Mouse (Mus musculus): ENCODE measurements at regions not wholly inside any gene's neighbourhood (a gene's known extent, or its start where the extent isn't known, plus 50 kb on each side); places are given as distances from the start of the nearest gene placed in this dataset.

DNA sequence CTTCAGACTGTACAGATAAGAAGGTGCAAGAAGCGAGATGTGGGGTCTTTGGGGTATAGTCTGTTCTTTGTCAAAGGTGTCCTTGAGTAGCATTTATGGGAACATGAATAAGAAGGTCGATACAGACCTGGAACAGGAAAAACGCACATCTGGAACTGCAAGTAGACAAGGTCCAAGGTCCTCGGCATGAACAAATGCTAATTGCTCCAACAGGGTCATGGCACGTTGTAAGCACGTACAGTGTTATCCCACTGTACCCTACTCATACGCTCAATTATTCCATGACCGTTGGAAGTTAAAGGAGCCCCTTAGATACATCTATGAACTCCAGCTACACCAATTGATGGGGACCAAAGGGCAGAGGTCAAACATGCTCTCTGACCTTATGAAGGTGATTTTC is 244.1 kb downstream of the Setd4 start:
- Histone ChIP-seq H3K9ac (replicated peaks; ENCODE audit: low read depth) (no peak overlapping the region), H3K9me3 (ENCODE audit: low read length) (no peaks in the 10 kb centered on the region), H3K36me3 (ENCODE audit: insufficient read depth, low read length) (no peaks in the 10 kb centered on the region), H3K4me1 (ENCODE audit: insufficient read depth, low read depth, low read length) (no peaks in the 10 kb centered on the region), H3K27ac (ENCODE audit: low read length) (no peak overlapping the region), H3K4me3 (ENCODE audit: low read depth, low read length) (no peak overlapping the region), H3K4me2 (replicated peaks; ENCODE audit: low read depth, low read length) (no peak overlapping the region), H3K27me3 (replicated peaks; ENCODE audit: insufficient read depth, low read length) (no peaks in the 10 kb centered on the region)
- no peak for ATAC-seq
- DNase-seq (ENCODE audit: low spot score): no peak
- 80% methylated on average over 8 of the region's 8 CpGs for WGBS
- no peak for TF ChIP-seq EP300 (IDR thresholded peaks at IDR 0.05)

DNA sequence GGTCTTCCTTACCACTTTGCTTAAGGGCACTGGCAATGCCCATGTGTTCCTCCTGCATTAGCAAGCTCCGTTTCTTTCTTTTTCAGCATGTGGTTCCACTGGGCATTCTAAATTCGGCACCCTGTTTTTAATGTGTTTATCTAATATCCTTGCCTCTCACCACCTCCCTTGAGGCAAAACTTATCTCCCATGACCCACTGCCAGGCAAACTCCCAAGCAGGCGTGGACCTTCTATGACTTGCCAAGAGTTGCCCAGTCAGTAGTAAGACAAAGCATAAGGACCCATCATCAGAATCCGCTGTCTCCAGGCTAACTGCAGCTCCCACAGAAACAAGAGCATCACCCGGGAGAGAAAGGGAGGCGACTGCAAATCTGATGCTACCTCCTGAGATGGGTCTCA is 245.2 kb downstream of the Setd4 start:
- WGBS: 80% methylated on average over 6 of the region's 6 CpGs
- H3K4me3 ChIP-seq (ENCODE audit: low read depth, low read length): no peak overlapping the region
- H3K4me2 ChIP-seq (replicated peaks; ENCODE audit: low read depth, low read length): no peak overlapping the region
- ATAC-seq (no peak), DNase-seq (ENCODE audit: low spot score) (no peak)
- no peak overlapping the region for H3K27ac ChIP-seq (ENCODE audit: low read length)
- no peaks in the 10 kb centered on the region for H3K36me3 ChIP-seq (ENCODE audit: insufficient read depth, low read length)
- H3K4me1 ChIP-seq (ENCODE audit: insufficient read depth, low read depth, low read length): no peaks in the 10 kb centered on the region
- no peak overlapping the region for H3K9ac ChIP-seq (replicated peaks; ENCODE audit: low read depth)
- no peaks in the 10 kb centered on the region for H3K27me3 ChIP-seq (replicated peaks; ENCODE audit: insufficient read depth, low read length)
- no peak for TF ChIP-seq EP300 (IDR thresholded peaks at IDR 0.05)
- TF ChIP-seq CTCF (IDR thresholded peaks at IDR 0.05): no peak
- H3K9me3 ChIP-seq (ENCODE audit: low read length): no peaks in the 10 kb centered on the region

DNA sequence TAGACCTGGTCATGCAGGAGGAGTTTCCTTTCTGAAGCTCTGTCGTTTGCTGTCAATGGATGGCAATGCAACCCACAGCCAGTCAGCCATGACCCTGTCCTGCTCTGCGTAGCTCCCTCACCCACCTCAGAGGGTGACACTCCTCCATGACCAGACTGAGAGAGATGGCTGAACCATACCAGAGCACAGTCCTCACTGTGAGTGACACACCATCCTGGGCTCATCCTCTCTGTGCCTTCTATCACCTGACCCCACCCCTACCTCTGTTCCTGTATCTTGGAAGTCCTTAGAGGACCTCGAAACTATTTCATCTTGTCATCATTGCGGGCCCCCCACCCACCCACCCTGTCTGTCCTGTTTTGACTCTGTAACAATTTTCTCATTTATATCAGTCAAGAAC is 245.7 kb downstream of the Setd4 start:
- Histone ChIP-seq H3K36me3 (ENCODE audit: insufficient read depth, low read length) (no peaks in the 10 kb centered on the region), H3K9me3 (ENCODE audit: low read length) (no peaks in the 10 kb centered on the region), H3K27ac (ENCODE audit: low read length) (no peak overlapping the region), H3K4me3 (ENCODE audit: low read depth, low read length) (no peak overlapping the region), H3K9ac (replicated peaks; ENCODE audit: low read depth) (no peak overlapping the region), H3K4me1 (ENCODE audit: insufficient read depth, low read depth, low read length) (no peaks in the 10 kb centered on the region), H3K4me2 (replicated peaks; ENCODE audit: low read depth, low read length) (no peak overlapping the region), H3K27me3 (replicated peaks; ENCODE audit: insufficient read depth, low read length) (no peaks in the 10 kb centered on the region)
- DNase-seq (ENCODE audit: low spot score): no peak
- ATAC-seq: no peak
- no peak for TF ChIP-seq CTCF (IDR thresholded peaks at IDR 0.05)
- no peak for TF ChIP-seq EP300 (IDR thresholded peaks at IDR 0.05)
- 77% methylated on average over 4 of the region's 4 CpGs for WGBS

DNA sequence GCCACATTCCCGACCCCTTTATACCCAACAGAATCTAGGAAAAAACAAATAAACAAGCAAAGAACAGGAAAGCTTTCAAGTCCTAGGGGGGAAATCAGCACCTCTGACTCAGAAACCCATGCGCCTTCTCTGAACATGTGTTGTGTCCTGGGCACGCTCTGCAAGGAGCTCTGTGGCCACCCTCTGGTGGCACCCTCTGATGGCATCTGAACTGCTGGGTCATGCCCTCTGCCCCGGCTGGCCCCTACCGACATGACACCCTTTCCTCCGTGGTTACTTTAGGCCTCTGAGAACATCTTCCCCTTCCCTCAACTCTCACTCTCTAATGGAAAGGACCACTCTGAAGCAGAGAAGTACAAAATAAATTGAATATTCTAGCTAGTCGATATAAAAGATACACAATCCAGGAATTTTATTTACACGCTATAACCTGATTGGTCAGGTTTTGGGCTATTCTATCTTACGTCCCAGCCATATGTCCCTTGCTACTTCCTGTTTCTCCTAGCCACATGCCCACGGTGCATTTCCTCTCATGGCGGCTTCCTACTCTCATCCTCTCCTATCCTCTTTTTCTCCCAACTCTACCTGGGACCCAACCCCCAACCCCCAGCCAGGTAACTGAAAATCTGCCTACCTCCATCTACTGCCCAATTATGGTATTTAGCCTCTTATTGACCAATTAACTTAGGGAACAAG is 248.5 kb downstream of the Setd4 start:
- ATAC-seq (no peak), DNase-seq (ENCODE audit: low spot score) (no peak)
- H3K9ac ChIP-seq (replicated peaks; ENCODE audit: low read depth): no peak overlapping the region
- WGBS: 74% methylated on average over 11 of the region's 11 CpGs
- H3K4me2 ChIP-seq (replicated peaks; ENCODE audit: low read depth, low read length): no peak overlapping the region
- no peaks in the 10 kb centered on the region for H3K4me1 ChIP-seq (ENCODE audit: insufficient read depth, low read depth, low read length)
- no peak for TF ChIP-seq CTCF (IDR thresholded peaks at IDR 0.05)
- TF ChIP-seq EP300 (IDR thresholded peaks at IDR 0.05): no peak
- no peaks in the 10 kb centered on the region for H3K36me3 ChIP-seq (ENCODE audit: insufficient read depth, low read length)
- no peak overlapping the region for H3K4me3 ChIP-seq (ENCODE audit: low read depth, low read length)
- no peaks in the 10 kb centered on the region for H3K27me3 ChIP-seq (replicated peaks; ENCODE audit: insufficient read depth, low read length)
- no peak overlapping the region for H3K27ac ChIP-seq (ENCODE audit: low read length)
- no peaks in the 10 kb centered on the region for H3K9me3 ChIP-seq (ENCODE audit: low read length)

DNA sequence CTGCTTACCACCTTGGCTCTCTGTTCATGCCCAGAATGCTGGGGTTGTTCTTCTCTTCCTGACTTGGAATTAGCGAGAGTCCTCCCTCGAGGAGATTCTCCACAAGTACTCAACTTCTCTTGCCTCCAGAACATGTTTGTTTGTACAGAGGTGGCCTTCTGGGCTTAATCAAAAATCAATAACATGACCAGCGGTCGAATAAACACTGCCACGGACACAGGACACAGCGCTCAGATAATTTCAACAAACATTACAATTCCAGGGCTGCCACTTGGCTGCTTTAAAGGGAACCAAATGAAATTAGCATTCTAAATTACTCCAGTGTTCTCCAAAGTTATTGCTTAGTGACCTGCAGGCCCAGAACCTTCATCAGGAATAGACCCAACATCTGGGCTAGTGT is 249.9 kb downstream of the Setd4 start:
- no peaks in the 10 kb centered on the region for H3K9me3 ChIP-seq (ENCODE audit: low read length)
- H3K4me2 ChIP-seq (replicated peaks; ENCODE audit: low read depth, low read length): no peak overlapping the region
- ATAC-seq: no peak
- H3K27ac ChIP-seq (ENCODE audit: low read length): no peak overlapping the region
- H3K4me1 ChIP-seq (ENCODE audit: insufficient read depth, low read depth, low read length): no peaks in the 10 kb centered on the region
- TF ChIP-seq EP300 (IDR thresholded peaks at IDR 0.05) (no peak), CTCF (IDR thresholded peaks at IDR 0.05) (no peak)
- H3K9ac ChIP-seq (replicated peaks; ENCODE audit: low read depth): no peak overlapping the region
- no peak for DNase-seq (ENCODE audit: low spot score)
- no peaks in the 10 kb centered on the region for H3K27me3 ChIP-seq (replicated peaks; ENCODE audit: insufficient read depth, low read length)
- 41% methylated on average over 6 of the region's 6 CpGs for WGBS
- H3K4me3 ChIP-seq (ENCODE audit: low read depth, low read length): no peak overlapping the region
- no peaks in the 10 kb centered on the region for H3K36me3 ChIP-seq (ENCODE audit: insufficient read depth, low read length)

DNA sequence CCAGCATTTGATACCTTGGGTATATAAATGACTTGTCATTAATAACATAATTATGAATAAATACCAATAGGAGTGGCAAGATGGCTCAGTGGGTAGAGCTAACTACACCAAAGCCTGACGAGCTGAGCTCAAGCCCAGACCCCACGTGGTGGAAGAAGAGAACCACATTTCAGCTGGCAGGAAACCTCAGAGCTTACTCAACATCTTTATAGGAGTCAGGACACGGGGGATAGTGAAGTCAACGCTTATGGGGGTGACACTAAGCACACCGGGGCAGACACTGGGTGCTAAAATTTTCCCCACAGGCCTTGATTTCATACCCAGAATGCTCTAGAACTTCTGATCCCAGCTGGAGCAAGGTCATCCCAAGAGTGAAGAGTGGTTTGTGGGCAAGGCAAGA is 259.3 kb downstream of the Setd4 start:
- no peak overlapping the region for H3K27ac ChIP-seq (ENCODE audit: low read length)
- no peaks in the 10 kb centered on the region for H3K4me1 ChIP-seq (ENCODE audit: insufficient read depth, low read depth, low read length)
- no peak for ATAC-seq
- no peak overlapping the region for H3K9ac ChIP-seq (replicated peaks; ENCODE audit: low read depth)
- no peak overlapping the region for H3K4me3 ChIP-seq (ENCODE audit: low read depth, low read length)
- H3K27me3 ChIP-seq (replicated peaks; ENCODE audit: insufficient read depth, low read length): no peaks in the 10 kb centered on the region
- H3K36me3 ChIP-seq (ENCODE audit: insufficient read depth, low read length): no peaks in the 10 kb centered on the region
- no peak overlapping the region for H3K4me2 ChIP-seq (replicated peaks; ENCODE audit: low read depth, low read length)
- 60% methylated on average over 5 of the region's 5 CpGs for WGBS
- no peaks in the 10 kb centered on the region for H3K9me3 ChIP-seq (ENCODE audit: low read length)
- no peak for DNase-seq (ENCODE audit: low spot score)
- TF ChIP-seq EP300 (IDR thresholded peaks at IDR 0.05) (no peak), CTCF (IDR thresholded peaks at IDR 0.05) (no peak)

DNA sequence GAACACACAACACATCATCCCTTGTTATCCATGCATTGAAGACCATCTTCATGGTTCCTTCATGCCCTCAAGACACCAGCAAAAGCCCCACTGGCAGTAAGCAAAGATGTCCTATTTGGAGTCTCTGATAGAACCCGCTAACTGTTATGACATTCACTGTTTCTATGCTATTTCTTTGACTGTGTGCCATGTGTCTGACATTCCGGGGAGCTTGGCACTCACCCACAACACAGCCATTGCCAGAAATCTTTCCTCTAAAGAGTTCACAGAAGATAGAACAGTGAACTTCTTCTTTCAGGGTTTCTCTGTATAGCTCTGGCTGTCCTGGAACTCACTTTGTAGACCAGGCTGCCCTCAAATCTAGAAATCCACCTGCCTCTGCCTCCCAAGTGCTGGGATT is 261.2 kb downstream of the Setd4 start:
- DNase-seq (ENCODE audit: low spot score) (no peak), ATAC-seq (no peak)
- no peaks in the 10 kb centered on the region for H3K36me3 ChIP-seq (ENCODE audit: insufficient read depth, low read length)
- H3K4me3 ChIP-seq (ENCODE audit: low read depth, low read length): no peak overlapping the region
- H3K4me2 ChIP-seq (replicated peaks; ENCODE audit: low read depth, low read length): no peak overlapping the region
- H3K9ac ChIP-seq (replicated peaks; ENCODE audit: low read depth): no peak overlapping the region
- TF ChIP-seq CTCF (IDR thresholded peaks at IDR 0.05): no peak
- TF ChIP-seq EP300 (IDR thresholded peaks at IDR 0.05): no peak
- WGBS: 67% methylated on average over 2 of the region's 2 CpGs
- no peaks in the 10 kb centered on the region for H3K9me3 ChIP-seq (ENCODE audit: low read length)
- H3K27ac ChIP-seq (ENCODE audit: low read length): no peak overlapping the region
- H3K27me3 ChIP-seq (replicated peaks; ENCODE audit: insufficient read depth, low read length): no peaks in the 10 kb centered on the region
- H3K4me1 ChIP-seq (ENCODE audit: insufficient read depth, low read depth, low read length): no peaks in the 10 kb centered on the region

All from lung, postnatal 0 days (tissue).